Mouse (Mus musculus): ENCODE results near the gene Chek2.

Chek2 gene

GRCm38 (mm10) chr5:110906708-110907107, 66.9 kb downstream of the Chek2 start:
- no peak for DNase-seq

GRCm38 (mm10) chr5:110908879-110909278, 69.1 kb downstream of the Chek2 start:
- DNase-seq = no peak

GRCm38 (mm10) chr5:110909955-110910589, 70.3 kb downstream of the Chek2 start:
- DNase-seq = no peak

GRCm38 (mm10) chr5:110914859-110915258, 75.1 kb downstream of the Chek2 start:
- no peak for DNase-seq

GRCm38 (mm10) chr5:110916241-110916640, 76.5 kb downstream of the Chek2 start:
- DNase-seq = no peak

GRCm38 (mm10) chr5:110919541-110919940, 79.8 kb downstream of the Chek2 start:
- no peak for DNase-seq

- no peak for DNase-seq
Measured at GRCm38 (mm10) chr5:110923336-110923735, 83.6 kb downstream of the Chek2 start.

All from lung, postnatal 4 days (tissue).